Mouse (Mus musculus) monocyte, adult 5-6 weeks (primary cell): ENCODE data around the gene Cryl1. TPM values are rescaled to one million over a fixed set of nuclear protein-coding genes. Genes with fewer than 3 reads are reported as not detected.

Experiments
- ATAC-seq: fragments of 153-309, 156-312 bp; replicated peaks from 2 replicates; pipeline ENCODE4 v1.8.0; 2017; ENCODE audit warnings: mild to moderate bottlenecking; ENCODE audit not compliant: low TSS enrichment, insufficient number of reproducible peaks, severe bottlenecking, poor library complexity, low FRiP score
- total RNA-seq: library from RNA; stranded (forward); fragments of 200-1000, 200-491, 200-594 nt; gene quantifications from 3 replicates; pipeline ENCODE4 v1.2.3, GENCODE M21; 2017

Cryl1 gene
- total RNA-seq, 1 experiment from 2014 or later: 8.0 TPM

- ATAC-seq: no peak
Measured at GRCm38 (mm10) chr14:57334833-57335232, 63.5 kb downstream of the Cryl1 start.

- ATAC-seq: no peak
Measured at GRCm38 (mm10) chr14:57332503-57332902, 65.8 kb downstream of the Cryl1 start.

- no peak for ATAC-seq
Measured at GRCm38 (mm10) chr14:57331097-57331496, 67.2 kb downstream of the Cryl1 start.

- ATAC-seq: no peak
Measured at GRCm38 (mm10) chr14:57329600-57329999, 68.7 kb downstream of the Cryl1 start.

- ATAC-seq: no peak
Measured at GRCm38 (mm10) chr14:57326771-57327170, 71.6 kb downstream of the Cryl1 start.

GRCm38 (mm10) chr14:57318812-57319211 is 79.5 kb downstream of the Cryl1 start:
- no peak for ATAC-seq

- ATAC-seq: no peak
Measured at GRCm38 (mm10) chr14:57316662-57317600, 81.4 kb downstream of the Cryl1 start.

GRCm38 (mm10) chr14:57315976-57316375 is 82.4 kb downstream of the Cryl1 start:
- ATAC-seq: no peak

- ATAC-seq: no peak
Measured at GRCm38 (mm10) chr14:57315551-57315950, 82.8 kb downstream of the Cryl1 start.

- no peak for ATAC-seq
Measured at GRCm38 (mm10) chr14:57301600-57302230, 96.6 kb downstream of the Cryl1 start.

GRCm38 (mm10) chr14:57300530-57300929 is 97.8 kb downstream of the Cryl1 start:
- ATAC-seq: no peak

- ATAC-seq: no peak
Measured at GRCm38 (mm10) chr14:57297672-57298071, 100.7 kb downstream of the Cryl1 start.

- ATAC-seq: no peak
Measured at GRCm38 (mm10) chr14:57291399-57291942, 106.9 kb downstream of the Cryl1 start.

- ATAC-seq: no peak
Measured at GRCm38 (mm10) chr14:57289105-57289504, 109.2 kb downstream of the Cryl1 start.

GRCm38 (mm10) chr14:57283816-57284215 is 114.5 kb downstream of the Cryl1 start:
- ATAC-seq: no peak

- ATAC-seq: no peak
Measured at GRCm38 (mm10) chr14:57282591-57282990, 115.7 kb downstream of the Cryl1 start.

GRCm38 (mm10) chr14:57280835-57281234 is 117.5 kb downstream of the Cryl1 start:
- no peak for ATAC-seq

GRCm38 (mm10) chr14:57276481-57277012 is 121.8 kb downstream of the Cryl1 start:
- ATAC-seq: no peak

- ATAC-seq: no peak
Measured at GRCm38 (mm10) chr14:57272341-57272740, 126.0 kb downstream of the Cryl1 start.
